Mouse (Mus musculus) E14TG2a.4 (cell line): ENCODE measurements around the gene Stra6l.

ENCODE experiments used
- CTCF ChIP-seq: conservative IDR thresholded peaks from 2 replicates; pipeline ENCODE4 v1.5.1; 2014; ENCODE audit warnings: low read length
- POU5F1 ChIP-seq: IDR thresholded peaks from 2 replicates; pipeline ENCODE4 v1.6.1; 2014; ENCODE audit warnings: low read length, borderline replicate concordance

GRCm38 (mm10) chr4:45815542-45815941 is 32.9 kb upstream of the Stra6l start:
- peak; percentile 87 for TF ChIP-seq CTCF
- peak; percentile 96 for TF ChIP-seq POU5F1
